Mouse (Mus musculus): ENCODE measurements around the gene Lcorl.

Lcorl gene

DNA sequence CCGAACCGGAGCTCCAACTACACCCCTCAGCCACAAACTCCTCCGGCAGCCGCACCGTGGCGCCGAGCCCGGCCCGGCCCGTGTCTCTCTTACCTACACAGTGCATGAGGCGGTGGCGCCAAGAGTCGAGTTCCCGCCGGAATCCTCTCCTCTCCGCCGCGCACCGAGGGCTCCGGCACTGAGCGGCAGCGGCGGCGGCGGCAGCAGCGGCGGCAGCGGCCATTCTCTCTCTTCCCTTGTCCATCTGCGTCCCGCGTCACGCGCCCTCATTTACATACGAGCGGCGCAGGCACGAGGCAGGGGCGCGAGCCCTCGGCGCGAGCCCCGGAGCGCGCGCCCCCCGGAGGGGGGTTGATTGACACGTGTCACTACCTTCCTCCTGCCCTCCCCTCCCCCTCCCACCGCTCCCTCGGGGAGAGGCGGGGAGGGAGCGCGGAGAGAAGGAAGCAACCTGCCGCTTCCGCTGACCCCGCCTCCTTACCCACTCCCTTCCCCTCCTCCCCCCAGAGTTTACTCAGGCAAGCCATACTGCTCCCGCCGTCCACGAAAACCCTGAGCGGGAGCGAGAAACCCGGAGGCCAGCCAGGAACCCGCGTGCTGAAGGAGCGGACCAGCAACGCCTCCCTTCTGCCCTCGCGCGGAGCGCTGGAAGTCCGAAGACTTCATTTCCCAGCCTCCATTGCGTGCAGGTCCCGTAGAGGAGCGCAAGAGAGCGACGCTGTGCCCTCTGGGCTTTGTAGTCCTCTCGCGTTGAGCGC, at the start of gene Lcorl:
Lcorl (minus strand) TSS at position 362 of the 758 bp plus-strand sequence.
- DNase-seq = peak; percentile 96 to 98

DNA sequence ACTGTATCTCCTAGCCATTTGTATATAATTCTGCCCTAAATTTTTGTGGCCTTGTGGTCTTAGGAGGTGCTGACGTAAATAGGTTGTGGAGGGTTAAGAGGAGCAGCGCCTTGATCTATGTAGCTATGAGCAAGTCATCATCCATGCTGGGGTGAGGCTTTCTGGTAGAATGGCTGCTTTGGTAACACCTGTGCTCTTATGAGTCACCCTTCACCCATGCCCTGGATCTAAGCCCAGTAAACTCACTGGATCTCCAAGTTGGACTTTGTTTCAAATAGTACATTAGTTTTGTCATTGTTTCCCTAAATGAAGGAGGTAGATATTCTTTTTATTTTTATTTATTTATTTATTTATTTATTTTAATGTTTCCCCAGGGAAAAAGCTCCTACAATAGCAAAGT, 47.3 kb upstream of the Lcorl start:
- DNase-seq = no peak

DNA sequence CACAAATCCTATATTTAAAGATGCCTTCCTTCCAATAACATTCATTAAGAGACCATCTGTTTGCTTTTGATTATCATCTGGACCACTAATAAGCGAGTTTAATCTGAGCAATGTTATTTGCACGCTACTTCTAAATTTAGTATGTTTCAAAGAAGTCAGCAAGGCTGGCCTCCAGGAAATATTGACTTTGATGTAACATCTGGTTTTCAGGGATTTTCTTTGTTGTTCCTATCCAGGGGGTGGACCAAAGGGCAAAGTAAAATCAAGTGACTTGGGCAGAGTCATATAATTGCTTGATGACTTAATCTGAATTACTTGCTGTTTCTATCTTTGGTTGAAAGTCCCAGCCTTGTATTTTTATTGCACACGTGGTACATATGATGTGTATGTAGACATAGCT, 45.8 kb upstream of the Lcorl start:
- no peak for DNase-seq

DNA sequence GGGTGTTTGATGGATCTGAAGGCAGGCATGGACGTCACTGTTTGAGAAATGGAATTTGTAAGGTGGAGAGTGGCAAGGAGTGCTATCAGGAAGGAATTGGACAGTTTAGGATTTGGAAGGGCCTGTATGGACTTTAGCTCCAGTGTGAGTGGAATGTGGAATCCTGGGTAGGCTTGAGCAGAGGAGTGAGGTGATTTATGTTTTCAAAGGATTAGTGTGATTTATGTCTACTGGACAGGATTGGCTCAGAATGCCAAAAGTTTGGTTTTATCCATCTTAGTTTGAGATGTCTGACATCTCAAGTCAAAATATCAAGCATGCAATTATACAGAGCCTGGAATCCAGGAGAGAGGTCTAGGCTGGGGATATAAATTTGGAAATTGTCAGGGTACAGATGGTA, 37.9 kb upstream of the Lcorl start:
- DNase-seq = no peak

DNA sequence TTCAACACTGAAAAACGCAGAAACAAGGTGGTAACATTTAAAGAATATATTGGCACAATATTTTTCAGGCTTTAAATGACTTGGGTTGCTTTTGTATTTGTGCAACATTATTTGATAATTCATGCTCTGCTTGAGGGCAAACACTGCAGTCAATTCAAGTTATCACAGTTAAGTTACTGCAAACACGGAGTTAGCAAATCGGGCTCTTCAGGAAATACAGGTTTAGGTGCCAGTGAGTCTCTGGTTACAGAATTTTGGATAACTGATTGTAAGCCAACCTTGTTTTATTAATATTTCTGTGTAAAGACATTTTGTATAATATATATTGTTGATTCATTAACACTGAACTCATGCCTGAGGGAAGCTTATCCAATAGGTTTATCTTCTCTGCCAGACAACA, 36.3 kb upstream of the Lcorl start:
- no peak for DNase-seq

DNA sequence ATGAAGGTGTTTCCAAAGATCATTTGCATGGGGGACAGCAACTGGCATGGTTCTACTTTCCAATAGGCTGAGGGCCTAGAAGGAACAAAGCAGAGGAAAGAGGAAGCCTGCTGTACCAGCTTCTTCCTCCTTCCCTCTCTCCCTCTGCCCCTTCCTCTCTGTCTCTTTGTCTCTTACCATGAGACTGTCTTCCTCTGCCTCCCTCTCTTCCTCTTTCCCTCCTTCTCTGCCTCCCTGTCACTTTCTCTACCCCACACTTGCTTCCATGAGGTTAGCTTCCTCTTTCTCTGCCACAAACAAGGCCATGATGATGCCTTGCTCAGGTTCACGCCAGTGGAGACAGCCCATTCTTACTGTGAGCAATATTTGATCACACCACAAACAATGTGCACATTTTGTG, 18.9 kb upstream of the Lcorl start:
- DNase-seq = no peak

DNA sequence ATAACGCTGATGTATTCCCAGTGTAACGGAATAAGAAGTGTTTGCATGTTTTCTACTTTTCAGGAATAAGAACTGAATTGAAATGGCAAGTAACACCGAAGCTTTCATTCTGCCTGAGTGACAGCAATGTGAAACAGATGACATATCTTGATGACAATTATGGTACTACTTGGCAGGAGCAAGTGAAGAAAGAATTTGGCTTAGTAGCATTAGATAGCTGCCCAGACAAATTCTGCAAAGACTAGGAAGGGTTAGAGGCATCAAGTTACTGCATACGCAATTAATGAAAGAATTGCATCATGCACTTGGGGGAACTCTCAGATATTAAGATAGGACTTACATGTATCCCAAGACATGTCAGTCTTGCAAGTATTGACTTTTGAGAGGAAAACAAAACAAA, 18.1 kb upstream of the Lcorl start:
- DNase-seq = no peak

DNA sequence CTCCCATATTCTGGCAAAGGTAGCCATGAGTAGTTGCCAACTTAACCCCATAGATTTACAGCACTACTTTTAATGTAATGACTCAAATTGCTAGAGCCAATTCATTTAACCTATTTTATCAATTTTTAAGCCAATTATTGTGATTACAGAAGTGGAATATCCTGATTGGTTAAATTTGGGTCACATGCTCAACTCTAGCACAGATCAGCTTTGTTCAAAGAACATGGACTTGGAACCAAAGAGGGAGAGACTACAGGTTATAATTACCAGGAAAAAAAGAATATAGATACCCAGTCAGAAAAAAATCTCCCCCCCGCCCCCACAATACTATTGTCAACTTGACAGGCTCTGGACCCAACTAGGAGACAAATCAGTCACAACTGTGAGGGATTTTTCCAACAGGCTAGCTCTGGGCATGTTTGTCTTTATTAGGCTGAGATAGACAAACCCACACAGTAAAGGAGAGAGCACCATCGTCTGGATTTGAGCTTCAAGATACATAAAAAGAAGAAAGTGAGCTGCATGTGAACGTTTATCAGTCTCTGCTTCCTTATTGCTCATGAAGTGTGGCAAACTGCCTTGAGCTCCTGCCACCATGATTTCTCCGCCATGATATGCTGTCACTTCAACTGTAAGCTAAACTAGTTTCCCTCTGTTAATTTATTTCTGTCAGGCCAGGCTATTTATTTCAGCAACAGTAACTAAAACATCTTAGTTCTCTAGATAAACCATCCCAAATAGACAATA, 17.0 kb upstream of the Lcorl start:
- no peak for DNase-seq

DNA sequence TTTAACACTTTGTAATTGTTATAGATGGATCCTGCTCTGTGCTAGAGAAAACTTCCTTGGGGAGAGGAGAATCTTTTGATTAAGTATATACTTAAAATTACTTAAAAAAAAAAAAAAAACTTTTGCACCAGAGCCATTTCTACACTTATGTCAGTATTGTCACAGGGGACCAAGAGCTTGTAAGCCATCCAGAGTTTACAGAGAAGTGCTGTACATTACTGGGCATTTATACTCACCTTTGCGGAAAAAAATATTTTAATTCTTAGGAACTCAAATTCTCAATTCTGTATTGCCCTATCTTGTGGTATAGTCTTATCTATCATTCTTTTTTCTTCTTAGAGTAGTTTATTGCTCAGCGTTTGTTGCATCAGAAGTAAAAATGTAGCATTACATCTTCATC, 953 bp upstream of the Lcorl start:
- DNase-seq = no peak

DNA sequence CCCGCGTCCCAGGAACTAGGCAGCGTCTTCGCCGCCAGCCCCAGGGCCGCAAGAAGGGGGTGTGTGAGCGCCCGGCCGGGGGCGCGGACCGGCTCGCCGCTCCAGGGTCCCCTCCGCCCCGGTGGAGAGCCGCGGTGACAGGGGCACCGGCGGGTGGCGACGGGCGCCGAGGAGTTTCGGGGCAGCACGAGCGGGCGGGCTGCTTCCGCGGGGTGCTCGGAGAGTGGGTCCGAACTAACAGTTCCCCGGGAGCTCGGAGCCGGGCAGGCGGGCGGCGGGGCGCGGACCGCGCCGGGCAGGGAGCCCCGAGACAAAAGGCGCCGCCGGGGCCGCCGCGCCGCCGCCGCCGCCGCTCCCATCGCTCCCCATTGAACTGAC, 550 bp downstream of the Lcorl start:
- DNase-seq = peak in 1 of 2 experiments; percentile 72

DNA sequence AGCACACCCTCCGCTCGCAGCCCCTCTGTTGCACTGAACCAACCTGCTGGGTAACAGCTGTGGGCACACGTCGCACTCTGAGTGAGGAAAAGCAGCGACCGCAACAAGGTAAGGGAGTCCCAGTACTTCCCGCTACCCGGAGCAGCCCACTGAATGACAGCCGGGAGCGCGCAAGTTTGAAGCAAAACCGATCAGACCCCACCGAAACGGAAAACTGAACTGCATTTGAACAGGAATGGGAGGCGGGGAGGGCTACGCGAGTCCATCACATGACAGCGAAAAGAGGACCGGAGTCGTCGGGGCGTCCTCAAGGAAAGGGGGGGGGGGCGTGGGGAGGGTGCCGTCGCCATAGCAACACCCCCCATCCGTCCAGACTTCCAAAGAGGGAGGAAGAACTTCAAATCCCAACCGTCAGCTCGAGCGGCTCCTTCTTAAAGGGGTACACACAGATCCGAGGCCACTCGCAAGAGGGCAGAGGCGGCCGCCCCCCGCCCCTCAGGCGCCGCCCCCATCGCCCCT, 1.1 kb downstream of the Lcorl start:
- DNase-seq = peak; percentile 59 to 70

DNA sequence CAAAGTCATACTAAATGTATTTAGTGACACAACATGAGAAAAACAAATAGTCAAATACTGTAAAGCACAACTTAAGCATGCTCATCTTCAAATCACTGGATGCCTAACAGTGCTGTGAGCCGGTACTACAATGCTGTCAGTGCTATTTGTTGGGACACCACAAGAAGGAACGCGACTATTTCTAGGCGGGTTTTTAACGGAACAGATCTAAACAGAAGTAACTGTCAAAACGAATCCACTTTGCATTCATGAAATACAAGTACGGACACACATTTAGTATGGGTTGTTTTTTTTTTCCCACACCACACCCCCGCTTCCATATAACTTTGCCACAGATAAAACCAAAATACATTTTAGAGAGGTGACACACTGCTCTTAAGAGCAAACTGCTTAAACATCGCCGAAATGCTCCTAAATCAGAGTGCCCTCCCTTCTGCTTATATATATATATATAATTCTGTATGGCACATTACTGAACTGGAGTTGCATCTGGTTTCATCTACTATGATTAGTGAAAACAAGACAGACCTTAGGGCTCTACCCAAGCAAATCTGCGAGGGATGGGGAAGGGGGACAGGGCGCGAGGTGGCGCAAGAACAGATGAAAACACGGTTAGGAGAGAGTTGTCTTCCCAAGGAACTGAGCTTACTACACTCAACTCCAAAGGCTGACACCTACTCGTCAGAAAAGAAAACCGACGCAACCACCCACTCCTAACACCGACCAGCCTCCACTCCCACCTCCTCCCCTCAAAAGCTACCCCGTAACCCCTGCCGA, 1.7 kb downstream of the Lcorl start:
- DNase-seq = no peak

DNA sequence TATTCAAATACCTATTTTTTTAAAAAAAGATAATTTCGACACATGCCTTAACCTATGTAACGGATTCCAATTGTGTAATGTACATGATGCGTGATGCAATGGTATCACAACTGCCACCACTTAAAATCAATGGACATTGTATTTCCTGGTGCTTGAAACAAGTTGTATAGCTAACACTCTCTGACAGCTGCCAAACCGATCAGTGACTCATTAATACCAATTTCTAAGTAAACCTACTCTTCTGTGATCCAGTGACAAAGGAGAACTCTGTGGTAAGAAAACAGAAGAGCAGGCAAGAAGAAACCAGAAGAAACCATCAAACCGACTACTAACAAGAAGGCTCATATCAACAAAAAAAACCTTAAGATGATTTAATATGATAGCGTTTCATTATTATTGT, 12.7 kb downstream of the Lcorl start:
- no peak for DNase-seq

DNA sequence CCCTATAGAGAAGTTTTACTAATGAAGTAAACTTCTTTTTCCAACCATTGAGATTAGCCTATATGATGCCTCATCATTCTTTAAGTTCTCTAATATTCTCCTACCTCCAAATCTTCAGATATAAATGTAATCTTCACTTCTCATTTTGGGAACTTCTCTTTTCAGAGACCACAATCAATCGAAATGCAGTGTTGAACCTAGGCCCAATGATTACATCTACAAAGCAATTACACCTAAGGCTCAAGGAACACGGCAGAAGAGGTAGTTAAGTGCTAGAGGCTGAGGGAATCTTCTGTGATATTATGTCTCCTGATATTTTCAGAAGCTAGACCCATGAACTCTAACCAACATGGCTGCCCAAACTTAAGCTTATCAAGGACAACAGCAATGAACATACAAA, 22.3 kb downstream of the Lcorl start:
- DNase-seq = no peak

DNA sequence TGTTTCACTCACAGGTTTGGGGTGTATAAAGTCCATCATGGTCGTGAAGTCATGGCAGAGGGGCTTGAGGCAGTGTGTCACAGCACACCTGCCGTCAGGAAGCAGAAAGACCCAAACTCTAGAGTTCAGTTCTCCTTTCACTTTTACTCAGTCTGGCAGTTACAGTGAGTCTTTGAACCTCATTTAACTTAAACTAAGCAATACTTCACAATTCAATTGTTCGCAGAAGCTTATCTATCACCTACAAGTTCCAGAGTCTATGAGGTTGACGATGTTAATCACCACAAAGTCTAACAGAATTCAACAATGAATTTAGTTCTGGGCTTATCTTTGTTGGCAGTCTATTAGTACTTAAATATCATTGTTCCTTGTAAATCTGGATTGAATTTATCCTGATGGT, 45.9 kb downstream of the Lcorl start:
- DNase-seq = no peak

DNA sequence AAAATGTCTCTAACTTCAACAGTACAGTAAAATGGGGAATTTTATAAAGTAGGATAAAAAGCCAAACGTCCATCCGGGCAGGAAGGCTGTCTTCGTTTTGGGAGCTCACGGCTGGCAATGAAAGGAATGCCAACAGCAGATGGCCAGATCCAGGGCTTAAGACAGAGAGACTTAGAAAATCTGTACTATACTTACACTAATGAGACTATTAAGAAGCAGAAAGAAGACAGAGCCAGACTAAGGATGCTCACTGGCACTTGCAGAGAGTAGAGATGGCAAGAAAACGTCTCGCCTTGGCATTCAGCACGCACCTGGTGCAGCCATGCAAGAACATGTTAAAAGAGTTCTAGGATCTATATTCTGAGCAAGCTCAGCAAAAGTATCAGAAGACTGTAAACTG, 65.6 kb downstream of the Lcorl start:
- no peak for DNase-seq

DNA sequence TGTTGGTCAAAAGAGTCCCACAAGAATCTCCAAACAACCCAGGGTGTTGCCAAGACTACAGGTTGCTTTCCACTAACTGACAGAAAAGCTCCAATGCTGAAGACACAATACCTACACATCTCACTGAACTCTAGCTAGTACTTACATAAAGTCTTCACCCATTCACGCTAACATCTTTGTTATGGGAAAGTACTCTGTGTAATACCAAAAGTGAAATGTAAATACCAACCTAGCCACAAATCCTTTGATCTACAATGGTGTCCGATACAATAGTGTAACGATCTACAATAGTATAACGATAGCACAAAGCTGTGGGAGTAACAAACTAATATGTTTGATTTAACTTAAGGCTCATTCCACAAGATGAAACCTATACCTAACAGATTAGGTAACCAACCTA, 67.2 kb downstream of the Lcorl start:
- DNase-seq = no peak

DNA sequence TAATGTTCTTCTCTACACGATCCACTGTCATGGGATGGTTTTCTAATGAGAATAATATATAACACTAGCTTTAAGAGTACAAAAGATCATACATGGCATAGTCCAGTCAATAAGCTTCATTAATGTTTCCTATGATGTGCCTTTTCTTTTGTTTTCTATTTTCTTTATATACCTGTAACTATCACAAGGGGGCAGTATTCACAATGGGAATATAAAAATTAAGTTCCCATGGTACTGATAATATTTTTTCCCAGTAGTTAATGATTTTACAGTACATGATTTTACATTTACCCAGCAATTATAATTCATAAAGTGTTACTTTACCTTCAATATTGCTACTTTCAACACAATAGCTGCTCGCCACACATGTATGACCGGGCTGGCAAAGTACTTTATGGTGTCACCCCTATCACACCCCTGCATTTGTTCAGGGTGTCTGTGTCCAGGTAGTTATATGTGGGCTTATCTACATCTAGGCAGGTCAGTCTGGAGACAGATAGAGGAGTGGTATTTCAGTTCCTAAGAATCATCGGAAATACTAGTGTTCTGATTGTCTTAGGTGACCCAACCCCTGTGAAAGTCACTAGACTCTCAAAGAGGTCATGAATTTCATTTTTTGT, 99.8 kb downstream of the Lcorl start:
- no peak for DNase-seq

DNA sequence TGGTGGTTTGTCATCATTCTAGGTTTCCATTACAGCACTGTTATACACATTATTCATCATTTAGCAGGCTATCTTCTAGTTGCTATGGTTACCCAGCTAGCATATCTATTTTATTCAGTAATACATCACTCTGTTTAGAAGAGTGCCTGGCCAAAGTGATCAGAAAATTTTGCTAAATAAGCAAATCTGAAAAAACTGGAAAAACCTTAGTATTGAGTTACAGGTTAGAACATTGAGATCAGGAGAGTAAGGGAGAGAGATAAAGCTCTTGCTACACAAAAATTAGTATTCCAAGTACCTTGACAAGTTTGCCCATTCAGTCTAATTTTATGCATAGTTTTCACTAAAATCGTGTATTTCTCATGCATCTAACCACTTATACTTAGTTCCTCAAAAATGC, 119.5 kb downstream of the Lcorl start:
- no peak for DNase-seq

DNA sequence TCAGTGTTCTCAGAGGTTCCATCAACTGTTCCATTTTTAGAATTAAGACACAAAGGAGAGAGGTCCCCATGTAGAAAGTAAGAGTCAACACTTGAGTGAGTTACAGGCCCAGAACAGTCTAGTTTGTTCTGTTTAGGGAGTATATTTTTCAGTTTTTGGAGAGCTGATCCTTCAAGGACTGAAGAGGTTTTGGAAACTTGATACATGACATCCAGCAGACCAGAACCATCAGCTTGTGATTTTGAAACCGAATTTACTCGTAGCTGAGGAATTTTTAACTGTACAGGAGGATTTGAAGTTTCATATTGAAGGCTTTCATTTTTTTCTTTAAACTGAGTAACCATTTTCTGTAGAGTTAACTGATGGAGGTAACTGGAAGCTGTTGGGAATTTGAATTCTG, 123.7 kb downstream of the Lcorl start:
- no peak for DNase-seq

DNA sequence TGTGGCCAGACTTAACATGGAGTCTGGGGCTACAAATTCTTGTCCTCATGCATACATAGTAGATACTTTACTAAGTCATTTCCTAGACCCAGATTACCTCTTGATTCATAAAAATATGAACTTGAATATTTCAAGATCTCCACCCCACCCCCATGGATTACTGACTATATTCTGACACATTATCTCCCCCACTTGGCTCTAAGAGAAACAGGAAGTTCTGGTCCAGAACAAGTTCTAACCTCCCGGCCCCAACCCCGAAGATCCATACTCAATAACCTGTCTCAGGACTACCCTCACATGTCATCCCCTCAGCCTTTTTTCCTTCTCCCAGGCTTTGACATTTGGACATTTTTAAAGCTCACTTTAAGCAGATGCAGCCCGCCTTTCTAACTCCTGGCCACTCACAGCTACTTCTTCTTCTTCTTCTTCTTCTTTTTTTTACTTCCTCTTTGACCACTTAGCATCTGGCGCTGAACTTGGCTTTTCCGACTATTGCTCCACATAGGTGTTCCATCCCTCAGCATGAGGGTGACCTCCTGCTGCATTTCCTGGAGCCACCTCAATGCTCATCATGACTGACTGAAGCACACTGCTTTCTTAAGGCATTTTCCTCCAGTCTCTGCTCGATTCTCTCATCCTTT, 138.4 kb downstream of the Lcorl start:
- DNase-seq = no peak

DNA sequence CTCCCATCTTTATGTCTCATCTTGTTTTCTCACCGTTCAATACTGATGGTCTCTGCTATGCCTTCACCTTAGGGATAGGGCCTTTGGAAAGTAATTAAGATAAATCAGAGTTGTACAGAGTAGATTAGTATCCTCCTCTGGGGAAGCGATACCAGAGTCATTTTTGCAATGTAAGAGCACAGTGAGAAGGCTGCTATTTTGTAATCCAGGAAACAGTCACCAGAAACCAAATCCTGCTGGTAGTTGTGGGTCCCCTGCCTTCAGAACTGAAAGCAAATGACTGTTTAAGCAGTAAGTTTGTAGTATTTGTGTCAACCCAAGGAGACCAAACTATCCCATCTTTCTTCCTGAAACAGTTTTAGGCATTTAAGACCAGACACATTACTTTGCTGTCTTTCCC, 147.8 kb downstream of the Lcorl start:
- no peak for DNase-seq

DNA sequence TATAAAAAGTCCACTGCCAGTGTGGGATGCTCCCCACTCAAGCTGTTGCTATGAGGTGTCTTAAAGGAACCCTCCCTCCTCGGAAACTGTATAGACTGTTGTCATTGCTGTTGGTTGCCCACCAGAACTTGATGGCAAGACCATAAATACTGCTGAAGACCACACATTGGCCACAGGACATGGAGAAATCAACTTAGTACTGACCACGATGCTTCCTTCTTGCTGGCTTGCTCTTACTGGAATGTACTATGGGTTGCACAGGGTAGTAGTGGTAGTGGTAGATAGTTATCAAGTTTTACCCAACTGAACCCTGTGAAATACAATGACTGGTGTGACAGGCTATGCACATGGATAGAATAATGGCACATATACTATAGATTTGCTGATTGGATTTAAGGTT, 150.6 kb downstream of the Lcorl start:
- DNase-seq = no peak
